Mouse (Mus musculus) C2C12 (cell line): ENCODE results near the gene Rhof.

Experiments used
- CEBPB ChIP-seq: IDR thresholded peaks from one replicate; pipeline ENCODE4 v1.6.1; 2011; ENCODE audit warnings: low read depth, mild to moderate bottlenecking, control low read depth, moderate library complexity
- CTCF ChIP-seq: IDR thresholded peaks from one replicate; pipeline ENCODE4 v1.5.1; 2011; ENCODE audit not compliant: control insufficient read depth, insufficient read depth, insufficient read length
- MAX ChIP-seq: IDR thresholded peaks from one replicate; pipeline ENCODE4 v1.6.1; 2011; ENCODE audit warnings: mild to moderate bottlenecking, control low read depth
- MYOD1 ChIP-seq: IDR thresholded peaks from one replicate; pipeline ENCODE4 v1.6.1; 2011; ENCODE audit warnings: low read depth; ENCODE audit not compliant: control insufficient read depth, insufficient read length
- MYOG ChIP-seq: IDR thresholded peaks from one replicate; pipeline ENCODE4 v1.6.1; 2011; ENCODE audit not compliant: control insufficient read depth, insufficient read length; ENCODE audit errors: extremely low read depth
- USF1 ChIP-seq: IDR thresholded peaks from one replicate; pipeline ENCODE4 v1.6.1; 2011; ENCODE audit warnings: low read depth, mild to moderate bottlenecking, control low read depth, moderate library complexity

GRCm38 (mm10) chr5:123143971-123144745 is 11.7 kb upstream of the Rhof start:
- TF ChIP-seq CTCF: no peak
- TF ChIP-seq USF1: no peak
- no peak for TF ChIP-seq CEBPB
- TF ChIP-seq MYOG: no peak
- no peak for TF ChIP-seq MYOD1
- TF ChIP-seq MAX: no peak
